Mouse (Mus musculus) adrenal gland, postnatal 10 days (tissue): ENCODE data around the gene Gpd1. TPM values are rescaled to one million over a fixed set of nuclear protein-coding genes. Genes with fewer than 3 reads are reported as not detected.
"Not testable (repeated sequence)": the region's sequence is repeated elsewhere in the genome, so short reads cannot be mapped to it uniquely, and the experiment has no call there.

Experiments used
- DNase-seq: peaks from one replicate; pipeline ENCODE4 v3.0.0; 2021; ENCODE audit warnings: mixed read lengths
- total RNA-seq, 2 experiments: library from RNA; stranded (reverse); gene quantifications; 2 replicates each; pipeline ENCODE4 v1.2.3; 2021

The Gpd1 gene
- total RNA-seq, 2 experiments from 2014 or later = 1,543 to 1,818 TPM

DNA sequence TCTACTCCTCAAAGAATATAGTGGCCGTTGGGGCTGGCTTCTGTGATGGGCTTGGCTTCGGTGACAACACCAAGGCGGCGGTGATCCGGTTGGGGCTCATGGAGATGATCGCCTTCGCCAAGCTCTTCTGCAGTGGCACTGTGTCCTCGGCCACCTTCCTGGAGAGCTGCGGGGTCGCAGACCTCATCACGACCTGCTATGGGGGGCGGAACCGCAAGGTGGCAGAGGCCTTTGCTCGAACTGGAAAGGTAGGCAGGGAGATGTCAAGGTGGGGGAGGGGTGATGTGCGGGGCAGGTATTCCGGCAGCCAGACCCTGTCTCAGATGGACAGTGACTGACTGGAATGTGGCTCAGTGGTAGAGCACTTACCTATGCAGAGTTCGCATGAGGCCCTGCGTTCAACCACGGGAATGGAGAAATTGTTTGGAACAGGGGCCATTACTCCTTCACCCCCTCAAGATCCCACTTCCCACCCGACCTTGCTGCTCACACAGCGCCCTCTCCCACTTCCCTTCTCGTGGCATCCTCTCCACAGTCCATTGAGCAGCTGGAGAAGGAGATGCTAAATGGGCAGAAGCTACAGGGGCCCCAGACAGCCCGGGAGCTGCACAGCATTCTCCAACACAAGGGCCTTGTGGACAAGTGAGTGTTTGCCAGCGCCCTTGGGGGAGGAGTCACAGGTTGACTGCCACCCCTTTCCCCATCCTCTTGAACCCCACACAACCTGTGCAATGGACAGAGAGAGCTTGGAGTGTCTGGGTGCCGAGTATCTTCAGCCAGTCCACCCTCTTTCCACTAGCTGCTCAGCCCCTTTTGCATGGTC, 4.8 kb downstream of the Gpd1 start:
- DNase-seq = peak; percentile 47

DNA sequence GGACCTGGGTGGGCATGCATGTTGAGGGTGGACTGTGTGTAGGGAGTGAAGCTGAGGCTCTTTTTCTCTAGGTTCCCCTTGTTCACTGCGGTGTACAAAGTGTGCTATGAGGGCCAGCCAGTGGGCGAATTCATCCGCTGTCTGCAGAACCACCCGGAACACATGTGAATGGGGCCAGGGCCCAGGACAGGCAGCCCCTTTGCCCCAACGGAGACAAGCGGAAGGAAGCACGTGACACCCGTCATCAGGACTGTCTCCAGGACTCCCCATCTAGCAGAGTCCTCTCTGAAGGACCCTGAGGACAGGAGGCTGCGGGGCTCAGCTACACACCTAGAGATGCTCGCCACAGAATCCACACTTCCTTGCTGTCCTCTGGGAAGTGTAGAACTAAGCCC, 5.8 kb downstream of the Gpd1 start:
- DNase-seq = peak; percentile 40

DNA sequence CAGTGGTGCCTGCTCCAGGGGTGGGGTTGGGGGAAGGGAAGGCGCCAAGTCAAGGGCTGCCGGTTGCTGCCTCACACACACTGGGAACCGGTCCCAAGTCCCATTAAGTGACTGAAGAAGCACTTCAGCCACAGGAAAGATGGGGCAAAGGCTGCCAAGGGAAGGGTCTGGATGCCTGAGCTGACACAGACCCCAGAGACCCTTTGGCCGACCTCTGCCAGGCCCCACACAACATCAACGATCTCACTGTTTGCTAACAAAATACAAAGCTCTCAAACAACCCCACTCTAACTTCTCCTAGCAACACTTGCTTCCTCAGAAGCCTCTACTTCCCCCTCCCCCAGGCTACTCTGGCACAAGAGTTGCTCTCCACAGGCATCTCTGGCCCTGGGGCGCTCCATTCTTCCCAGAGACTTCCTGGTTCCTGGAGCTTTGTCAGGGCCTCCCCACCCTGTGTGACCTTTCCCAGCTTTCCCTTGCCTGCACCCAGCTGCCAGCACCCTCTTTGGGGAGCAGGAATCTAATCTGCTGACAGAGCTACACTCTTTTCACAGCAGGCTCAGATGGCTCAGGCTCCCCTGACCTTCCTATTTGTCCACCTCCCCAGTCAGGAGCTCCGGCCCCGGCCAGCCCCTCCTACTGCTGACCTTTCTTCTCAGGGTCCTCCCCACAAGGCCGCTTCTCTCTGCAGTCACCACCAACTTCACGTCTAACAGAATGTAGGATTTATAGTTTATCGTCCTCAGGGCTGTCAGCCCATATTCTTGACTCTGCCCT, 6.4 kb downstream of the Gpd1 start:
- peak; percentile 86 for DNase-seq

DNA sequence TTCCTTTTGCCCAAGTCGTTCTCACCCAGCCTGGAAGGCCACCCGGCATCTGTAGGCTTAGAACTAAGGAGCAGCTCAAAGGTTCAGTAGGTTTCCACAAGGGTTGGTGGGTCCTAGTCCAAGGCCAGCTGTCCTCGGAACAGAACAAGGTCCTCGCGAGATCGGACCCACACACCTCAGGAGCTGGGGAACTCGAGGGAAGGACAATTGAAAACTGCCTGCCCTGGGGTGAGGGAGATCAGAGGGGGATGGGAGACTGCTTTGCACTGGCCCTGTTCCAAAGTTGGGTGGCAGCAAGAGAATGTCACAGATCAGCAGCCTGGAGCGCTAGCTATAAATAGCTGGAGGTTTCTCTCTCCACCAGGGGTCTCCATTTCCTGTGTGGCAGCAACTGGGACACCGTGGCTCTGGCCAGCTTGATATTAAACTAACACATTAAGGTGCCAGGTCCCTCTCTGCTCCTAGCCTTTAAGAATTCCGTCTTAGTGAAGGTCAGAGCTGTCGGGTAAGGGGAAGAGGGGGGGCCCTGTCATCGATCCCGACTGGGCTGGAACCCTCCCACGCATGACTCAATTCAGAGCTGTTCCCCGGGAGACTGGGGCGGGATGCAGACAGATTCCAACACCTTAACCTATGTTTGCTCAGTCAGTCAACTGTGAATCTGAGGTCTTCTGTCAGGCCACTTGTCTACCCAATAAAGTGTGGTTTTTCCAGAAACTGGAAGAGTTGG, 7.1 kb downstream of the Gpd1 start:
- DNase-seq = peak; percentile 87

DNA sequence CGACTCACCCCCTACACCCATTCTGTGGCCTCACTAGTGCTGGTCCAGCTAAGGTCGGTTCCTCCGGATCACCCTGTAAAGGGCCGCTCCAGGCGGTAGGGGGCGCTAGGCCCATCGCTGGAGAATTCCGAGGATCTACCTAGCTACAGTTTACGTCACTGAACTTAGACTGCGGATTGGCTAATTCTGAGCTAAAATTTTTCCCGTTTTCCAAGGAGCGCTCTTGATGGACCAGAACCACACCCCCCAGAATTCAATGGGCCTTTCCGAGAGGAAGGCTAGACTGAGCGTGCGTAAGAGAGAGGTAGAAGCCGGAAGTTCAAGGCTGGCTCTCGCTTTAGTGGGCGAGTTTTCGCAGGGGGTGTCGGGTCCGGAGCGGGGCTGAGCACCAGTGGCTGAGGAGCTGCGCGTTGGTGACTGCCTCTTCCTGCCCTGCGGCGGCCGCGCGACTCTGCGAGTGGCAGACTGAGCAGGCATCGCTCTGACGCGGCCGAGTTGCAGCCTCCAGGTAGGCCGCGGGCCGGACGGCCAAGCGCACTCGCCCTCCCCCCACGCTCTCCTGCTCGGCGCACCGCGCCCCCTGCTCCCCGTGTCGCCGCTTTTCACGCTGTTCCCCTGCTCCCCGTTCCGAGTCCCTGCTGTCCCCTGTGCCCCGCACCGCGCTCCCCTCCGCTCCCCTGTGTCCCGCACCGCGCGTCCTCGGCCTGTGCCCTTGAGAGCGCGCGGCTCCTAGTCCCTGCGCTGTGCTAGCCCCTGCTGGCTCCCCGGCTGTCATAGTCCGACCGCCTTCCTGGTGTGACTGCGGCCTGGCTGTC, 8.2 kb downstream of the Gpd1 start, which contains the start of gene Cox14:
Gene Cox14, plus strand, starts transcription at position 278 of the 815 bp plus-strand sequence.
- peak; percentile 96 for DNase-seq

DNA sequence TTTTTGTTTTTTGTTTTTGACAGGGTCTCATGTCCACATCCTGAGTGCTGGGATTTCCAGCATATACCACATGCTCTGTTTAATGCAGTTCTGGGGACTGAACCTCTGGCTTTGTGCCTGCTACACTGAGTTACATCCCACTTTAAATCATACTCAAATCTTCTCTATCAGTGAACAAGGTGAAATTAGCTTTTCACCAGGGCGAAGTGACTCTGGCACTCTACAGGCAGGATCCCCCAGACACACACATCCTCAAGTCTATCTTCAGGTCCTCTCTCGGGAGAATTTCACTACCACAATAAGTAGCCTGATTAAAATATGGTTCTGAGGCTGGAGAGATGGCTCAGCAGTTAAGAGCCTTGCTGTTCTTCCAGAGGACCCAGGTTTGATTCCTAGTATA, 9.2 kb downstream of the Gpd1 start:
- DNase-seq = no peak

DNA sequence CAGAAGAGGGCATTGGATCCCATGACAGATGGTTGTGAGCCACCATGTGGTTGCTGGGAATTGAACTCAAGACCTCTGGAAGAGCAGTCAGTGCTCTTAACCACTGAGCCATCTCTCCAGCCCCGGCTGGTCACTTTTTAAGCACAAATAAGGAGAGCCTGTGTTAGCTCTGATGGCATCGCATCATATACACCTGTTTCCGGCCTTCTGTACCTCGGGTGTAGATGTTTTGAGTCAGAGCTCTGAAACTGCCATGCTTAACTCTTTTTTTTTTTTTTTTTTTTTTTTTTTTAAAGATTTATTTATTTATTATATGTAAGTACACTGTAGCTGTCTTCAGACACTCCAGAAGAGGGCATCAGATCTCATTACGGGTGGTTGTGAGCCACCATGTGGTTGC, 9.7 kb downstream of the Gpd1 start:
- DNase-seq = not testable (repeated sequence)

DNA sequence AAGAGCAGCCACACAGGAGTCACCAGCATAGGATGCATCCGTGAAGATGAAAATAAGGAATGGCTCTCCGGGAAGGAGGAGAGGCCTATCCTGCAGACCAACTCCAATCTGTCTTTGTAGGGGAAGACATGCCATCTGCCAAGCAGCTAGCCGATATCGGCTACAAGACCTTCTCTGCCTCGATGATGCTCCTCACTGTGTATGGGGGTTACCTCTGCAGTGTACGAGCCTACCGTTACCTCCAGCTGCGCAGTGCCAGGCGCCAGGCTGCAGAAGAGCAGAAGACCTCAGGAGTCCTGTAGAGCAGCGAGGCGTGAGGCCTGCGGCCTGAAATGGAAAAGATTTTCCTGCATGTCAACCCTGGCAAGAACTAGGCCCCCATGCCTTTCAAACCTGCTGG, 10.2 kb downstream of the Gpd1 start:
- DNase-seq = no peak

DNA sequence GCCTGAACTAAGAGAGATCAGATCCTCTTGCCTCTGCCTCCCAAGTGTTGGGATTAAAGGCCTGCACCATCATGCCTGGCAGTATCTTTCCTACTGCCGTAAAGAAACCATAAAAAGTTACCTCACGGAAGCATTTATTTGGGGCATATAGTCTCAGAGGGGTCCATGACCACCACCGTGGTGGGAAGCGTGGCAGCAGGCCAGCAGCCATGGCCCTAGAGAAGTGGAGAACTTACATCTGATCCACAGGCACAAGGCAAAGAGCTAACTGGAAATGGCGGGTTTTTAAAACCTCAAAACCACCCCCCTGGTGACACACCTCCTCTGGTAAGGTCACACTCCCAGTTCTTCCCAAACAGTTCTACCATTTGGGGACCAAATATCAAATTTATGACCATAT, 10.9 kb downstream of the Gpd1 start:
- no peak for DNase-seq

DNA sequence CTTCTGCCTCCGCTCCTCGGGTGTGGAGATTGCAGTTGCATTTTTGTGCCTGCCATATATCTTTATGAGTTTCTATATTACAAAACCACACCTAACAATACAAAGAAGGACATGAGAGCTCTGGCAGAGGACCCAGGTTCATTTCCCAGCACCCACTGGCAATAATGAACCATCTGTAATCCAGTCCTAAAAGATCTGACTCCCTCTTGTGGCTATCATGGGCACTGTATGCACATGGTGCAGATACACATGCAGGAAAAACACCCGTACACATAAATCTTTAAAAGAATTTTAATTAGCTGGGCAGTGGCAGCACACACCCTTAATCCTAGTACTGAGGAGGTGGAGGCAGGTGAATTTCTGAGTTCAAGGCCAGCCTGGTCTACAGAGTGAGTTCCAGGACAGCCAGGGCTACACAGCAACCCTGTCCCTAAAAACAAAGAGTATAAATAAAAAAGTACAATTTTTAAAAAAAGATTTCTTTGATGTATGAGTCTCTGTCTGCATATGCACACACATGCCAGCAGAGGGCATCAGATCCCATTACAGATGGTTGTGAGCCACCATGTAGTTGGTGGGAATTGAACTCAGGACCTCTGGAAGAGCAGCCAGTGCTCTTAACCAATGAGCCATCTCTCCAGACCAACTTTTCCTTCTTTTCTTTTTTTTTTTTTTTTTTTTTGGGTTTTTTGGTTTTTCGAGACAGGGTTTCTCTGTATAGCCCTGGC, 11.9 kb downstream of the Gpd1 start:
- DNase-seq = no peak

DNA sequence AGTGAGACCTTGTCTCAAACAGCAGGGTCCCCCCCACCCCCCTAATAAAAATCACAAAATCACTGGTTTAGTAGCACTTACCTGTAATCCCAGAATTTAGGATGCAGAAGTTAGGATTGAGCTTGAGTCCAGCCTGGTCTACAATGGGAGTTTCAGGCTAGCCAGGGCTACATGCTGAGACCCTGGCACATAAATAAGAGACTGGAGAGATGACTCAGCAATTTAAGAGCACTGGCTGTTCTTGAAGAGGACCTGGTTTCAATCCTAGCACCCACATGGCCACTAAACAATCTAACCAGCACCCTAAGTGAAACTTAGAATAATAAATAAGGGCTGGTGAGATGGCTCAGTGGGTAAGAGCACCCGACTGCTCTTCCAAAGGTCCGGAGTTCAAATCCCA, 13.9 kb downstream of the Gpd1 start:
- no peak for DNase-seq

DNA sequence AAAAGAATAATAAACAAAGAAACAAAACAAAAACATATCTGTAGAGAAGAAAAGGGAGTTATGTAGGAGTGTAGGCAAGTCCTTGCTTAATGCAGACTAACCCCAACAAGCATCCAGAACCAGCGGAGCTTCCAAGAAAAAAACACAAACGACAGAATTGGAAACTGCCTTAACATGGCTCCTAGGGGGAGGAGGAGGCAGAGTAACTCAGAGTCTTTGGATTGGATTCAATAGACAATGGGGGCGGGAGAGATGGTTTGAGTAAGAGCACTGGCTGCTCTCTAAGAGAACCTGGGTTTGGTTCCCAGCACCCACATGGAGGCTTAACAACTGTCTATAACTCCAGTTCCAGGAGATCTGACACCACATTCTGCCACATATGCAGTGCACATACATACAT, 14.4 kb downstream of the Gpd1 start:
- DNase-seq = no peak

DNA sequence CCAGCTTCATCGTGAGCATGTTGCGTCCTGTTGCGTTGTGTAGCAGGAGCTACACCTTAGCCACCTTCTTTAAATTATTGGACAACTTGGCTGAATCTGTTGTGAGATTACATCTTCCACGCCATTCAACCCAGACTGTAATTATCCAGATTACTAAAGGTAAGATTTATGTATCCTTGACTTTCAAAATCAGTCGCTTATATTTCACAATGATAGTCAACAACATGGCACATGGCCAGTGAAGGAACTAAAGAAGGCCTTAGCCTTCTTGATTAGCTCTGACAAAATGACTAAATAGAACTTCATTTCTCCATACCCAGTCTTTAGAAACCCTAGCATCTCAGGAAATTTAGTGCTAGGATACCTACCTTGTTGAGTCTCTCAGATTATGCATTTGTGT, 15.9 kb downstream of the Gpd1 start:
- peak; percentile 45 for DNase-seq

DNA sequence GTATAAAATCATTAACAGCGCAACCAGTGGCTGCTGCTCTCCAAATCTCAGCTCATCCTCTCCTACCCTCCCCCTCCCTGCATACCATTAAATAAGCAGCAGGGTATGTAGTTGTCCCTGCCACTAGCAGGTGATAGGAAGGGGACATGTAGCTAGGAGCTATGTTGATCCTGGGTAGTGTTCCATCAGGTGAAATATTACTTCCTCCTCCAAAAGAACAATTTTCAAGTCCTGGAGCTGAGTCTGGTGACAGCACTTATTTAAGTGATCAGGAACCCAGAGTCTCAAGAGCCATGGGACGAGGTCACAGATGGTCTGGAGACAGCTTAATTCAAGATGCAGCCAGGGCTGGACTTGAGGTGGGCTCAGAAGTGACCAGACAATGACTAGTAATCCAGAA, 18.3 kb downstream of the Gpd1 start:
- DNase-seq = peak; percentile 100

DNA sequence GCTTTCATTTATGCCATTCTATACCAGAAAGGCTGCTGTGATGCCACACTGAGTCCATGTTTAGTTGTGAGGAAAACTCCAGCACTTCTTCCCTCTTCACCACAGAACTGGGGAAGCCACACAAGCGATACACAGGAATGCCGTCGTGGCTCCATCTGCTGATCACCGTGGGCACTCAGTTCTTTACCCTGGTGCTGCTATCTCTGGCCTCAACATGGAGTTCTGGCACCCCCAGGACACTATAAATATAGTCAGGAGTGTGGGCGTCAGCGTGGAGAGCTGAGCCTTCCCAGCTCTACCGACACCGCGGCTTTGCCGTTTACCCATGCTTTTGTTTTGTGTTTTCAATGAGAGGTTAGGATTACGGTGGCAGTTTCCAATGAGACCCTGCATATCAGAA, 19.4 kb downstream of the Gpd1 start:
- DNase-seq = no peak

DNA sequence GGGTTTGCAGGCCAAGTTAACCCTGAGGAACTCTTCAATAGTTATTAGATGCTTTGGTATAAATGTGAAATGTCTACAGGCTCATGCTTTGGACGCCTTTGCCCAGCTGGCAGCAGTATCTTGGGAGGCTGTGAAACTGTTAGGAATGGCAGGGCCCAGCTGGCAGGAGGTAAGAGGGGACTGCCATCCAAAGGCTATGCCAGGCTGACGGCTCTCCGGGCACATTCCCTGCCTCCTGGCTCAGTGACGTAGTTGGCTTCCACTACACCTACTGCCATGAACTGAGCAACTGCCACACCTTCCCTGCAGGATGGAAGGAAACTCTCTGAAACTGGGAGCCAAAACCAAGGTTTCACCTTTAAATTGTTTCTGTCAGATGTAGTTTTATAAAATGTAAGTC, 22.9 kb downstream of the Gpd1 start:
- no peak for DNase-seq

DNA sequence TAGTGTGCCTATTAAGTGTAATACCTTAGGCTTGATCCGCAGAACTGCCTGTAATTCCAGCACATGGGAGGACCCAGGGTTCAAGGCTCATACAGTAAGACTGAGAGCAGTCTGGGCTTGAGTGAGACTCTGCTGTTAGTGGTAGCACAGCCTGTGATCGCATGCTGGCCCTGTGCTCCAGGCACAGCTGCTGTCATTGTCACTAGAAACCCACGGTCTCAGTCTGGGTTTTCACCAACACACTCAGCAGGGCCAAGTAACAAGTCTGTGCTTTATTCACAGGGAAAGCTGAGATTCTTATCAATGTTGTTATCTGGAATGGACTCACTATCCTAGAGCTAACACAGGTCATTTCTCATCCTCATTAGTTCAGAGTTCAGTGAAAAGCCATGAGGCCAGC, 36.9 kb downstream of the Gpd1 start:
- no peak for DNase-seq

DNA sequence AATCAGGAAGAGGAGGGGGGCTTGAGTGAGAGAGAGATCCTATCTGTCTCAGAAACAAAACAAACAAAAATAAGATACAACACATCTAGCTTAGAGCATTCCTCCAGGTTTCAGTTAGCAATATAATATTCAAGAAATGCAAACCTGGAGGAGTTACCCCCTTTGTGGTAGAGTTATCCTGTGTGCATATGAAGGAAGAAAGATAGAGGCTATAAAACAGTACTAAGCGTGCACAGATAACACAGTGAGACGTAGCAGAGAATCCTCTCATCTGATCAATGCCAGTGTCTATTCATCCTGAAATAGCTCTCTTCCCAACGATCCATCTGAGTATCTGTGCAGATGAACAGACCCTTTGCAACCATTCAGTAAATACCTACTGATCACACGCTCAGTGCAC, 50.2 kb downstream of the Gpd1 start:
- no peak for DNase-seq

DNA sequence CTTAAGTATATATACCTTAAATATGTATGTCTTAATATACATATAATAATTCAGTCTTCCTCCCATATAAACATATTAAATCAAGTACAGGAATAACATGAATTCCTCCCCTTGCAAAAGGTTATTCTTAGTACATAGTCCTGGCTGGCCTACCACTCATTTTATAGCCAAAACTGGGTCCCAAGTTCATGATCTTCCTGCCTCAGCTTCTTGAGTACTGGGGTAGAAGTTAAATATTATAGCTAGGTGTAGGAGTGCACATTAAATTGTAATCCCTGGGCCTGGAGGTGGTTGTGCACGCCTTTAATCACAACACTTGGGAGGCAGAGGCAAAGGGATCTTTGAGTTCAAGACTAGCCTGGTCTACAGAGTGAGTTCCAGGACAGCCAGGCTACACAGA, 51.4 kb downstream of the Gpd1 start:
- DNase-seq = no peak

DNA sequence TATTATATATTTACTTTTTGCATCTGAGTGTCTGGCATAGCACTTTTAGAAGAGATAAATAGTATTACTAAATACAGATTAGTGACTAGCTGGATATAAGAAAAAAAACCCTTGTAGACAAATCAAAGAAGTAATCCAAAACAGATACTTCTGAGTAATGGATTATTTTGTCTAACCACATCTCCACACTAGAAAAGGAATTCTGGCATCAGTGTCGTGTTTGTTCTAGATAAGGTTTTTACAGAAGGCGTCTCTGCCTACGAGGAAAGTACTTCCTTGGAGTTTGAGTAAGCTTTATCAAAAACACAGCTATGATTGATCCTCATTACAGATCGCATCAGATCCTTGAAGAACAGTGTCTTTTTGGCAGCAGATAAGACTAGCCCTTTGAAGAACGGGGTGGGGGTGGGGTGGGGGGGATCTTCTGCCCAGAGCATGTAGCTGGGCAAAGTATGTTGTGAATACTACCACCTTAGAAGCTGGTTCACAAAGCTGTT, 53.7 kb downstream of the Gpd1 start:
- DNase-seq = no peak

DNA sequence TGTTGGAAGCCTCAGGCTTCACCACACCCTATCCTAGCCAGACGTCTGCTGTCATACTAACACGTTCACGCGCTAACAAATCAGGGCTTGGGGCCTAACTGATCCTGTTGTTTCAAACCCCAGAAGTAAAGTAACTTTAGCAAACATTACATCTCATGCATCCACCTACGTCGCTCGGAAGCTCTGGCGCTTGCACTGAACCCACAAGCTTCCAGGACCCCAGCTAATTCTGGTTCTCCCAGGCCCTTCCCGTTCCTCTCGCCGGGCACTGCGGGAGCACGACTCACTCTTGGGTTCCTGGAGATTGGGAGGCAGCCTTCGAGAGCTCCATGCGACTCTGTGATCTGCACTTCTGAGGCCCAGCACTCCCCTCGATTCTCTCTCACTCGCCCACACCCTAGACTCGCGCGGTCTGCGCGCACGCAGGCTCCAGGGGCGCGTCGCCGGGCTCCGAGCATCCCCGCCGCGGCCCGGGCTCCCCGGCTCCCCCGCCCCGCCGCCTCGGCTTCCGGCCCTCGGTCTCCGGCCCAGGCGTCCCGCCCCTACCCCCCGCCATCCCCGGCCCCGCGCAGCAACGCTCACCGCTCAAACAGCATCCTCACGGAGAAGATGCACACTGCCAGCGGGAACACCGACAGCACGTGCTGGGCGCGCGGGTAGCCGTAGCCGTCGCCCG, 54.4 kb downstream of the Gpd1 start:
- no peak for DNase-seq
